Mouse (Mus musculus) testis, adult 2 months (tissue): Measurements from ENCODE around the gene Cebpa.

Experiments used
- CTCF ChIP-seq: fragments of 200-500 bp; IDR thresholded peaks from 2 replicates; pipeline ENCODE4 v1.5.1; 2012; ENCODE audit warnings: low read depth, mild to moderate bottlenecking, inconsistent platforms, low read length, moderate library complexity; ENCODE audit not compliant: control insufficient read depth, insufficient read depth, insufficient replicate concordance
- POLR2A ChIP-seq: fragments of 200-500 bp; IDR thresholded peaks from 2 replicates; pipeline ENCODE4 v1.6.1; 2012; ENCODE audit warnings: low read depth, mild to moderate bottlenecking, inconsistent platforms, low read length, moderate library complexity; ENCODE audit not compliant: control insufficient read depth

DNA sequence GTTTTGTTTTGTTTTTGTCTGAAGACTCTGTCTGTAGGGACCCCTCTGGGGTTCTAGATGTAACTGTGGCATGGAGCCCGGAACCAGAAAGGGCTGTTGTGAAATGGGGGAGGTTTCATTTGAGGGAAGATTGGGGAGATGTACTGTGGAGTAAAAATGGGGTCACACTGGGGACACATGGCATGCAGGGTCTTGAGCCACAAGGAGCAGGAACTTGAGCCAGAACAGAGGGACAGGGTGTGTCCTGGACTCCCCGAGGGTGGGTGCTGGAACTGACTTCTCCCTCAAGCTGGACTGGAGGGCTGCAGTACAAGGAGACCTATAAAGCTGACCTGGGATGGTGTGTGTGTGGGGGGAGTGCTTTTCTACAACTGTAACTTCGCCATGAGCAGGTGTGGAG, 38.4 kb downstream of the Cebpa start:
- TF ChIP-seq CTCF (no peak), POLR2A (no peak)
